Mouse (Mus musculus): ENCODE results near the gene Trabd2b.

DNA sequence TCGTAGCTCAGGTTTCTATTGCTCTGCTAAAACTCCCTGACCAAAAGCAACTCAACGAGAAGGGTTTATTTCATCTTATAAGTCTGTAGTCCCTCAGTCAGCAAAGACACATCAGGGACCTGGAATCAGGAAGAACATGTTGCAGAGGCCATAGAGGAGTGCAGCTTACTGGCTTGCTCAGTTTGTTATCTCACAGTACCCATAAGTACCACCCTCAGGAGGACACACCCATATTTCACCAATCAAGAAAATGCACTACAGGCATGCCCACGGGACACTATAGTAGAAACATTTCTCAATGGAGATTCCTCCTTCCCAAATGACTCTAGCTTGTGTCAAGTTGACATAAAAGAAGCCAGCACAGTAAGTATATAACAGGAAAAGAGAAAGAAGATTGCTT lies 143.0 kb downstream of the Trabd2b start:
- no peak for TF ChIP-seq CHD2 (IDR thresholded peaks at IDR 0.05; ENCODE audit: low read depth, low read length)
- TF ChIP-seq ZNF384 (IDR thresholded peaks at IDR 0.05; ENCODE audit: low read depth, low read length), result no peak
- no peak for TF ChIP-seq MAFK (IDR thresholded peaks at IDR 0.05; ENCODE audit: insufficient read depth, low read depth, low read length)
- TF ChIP-seq HCFC1 (IDR thresholded peaks at IDR 0.05; ENCODE audit: borderline replicate concordance, insufficient read depth, low read length), result no peak

All from ES-E14 (cell line).